Mouse (Mus musculus) fibroblast of lung, adult 2 months (primary cell): Measurements from ENCODE around the gene Sept5.

ENCODE experiments used
- DNase-seq: peaks from one replicate; pipeline ENCODE4 v3.0.0-alpha.2; 2011; ENCODE audit warnings: low read depth

Gene Sept5

GRCm38 (mm10) chr16:18629390-18630231 is at the start of gene Sept5:
Sept5 (minus strand) TSS chr16:18629954.
- no peak for DNase-seq

DNA sequence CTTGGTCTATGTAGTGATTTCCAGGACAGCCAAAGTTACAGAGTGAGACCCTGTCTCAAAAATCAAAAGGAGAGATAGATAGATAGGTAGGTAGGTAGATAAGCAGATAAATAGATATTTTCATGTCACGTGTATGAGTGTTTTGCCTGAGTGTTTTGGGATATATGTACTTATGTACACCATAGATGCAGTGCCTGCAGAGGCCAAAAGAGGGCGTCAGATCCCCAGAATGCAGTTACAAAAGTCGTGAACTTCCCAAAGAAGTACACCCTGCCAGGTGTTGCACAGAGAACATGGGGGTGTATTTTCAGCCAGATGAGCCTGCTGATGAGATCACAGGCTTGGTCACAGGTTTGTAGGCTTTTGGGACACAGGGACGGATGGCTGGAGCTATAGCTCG is 49.4 kb upstream of the Sept5 start:
- no peak for DNase-seq

DNA sequence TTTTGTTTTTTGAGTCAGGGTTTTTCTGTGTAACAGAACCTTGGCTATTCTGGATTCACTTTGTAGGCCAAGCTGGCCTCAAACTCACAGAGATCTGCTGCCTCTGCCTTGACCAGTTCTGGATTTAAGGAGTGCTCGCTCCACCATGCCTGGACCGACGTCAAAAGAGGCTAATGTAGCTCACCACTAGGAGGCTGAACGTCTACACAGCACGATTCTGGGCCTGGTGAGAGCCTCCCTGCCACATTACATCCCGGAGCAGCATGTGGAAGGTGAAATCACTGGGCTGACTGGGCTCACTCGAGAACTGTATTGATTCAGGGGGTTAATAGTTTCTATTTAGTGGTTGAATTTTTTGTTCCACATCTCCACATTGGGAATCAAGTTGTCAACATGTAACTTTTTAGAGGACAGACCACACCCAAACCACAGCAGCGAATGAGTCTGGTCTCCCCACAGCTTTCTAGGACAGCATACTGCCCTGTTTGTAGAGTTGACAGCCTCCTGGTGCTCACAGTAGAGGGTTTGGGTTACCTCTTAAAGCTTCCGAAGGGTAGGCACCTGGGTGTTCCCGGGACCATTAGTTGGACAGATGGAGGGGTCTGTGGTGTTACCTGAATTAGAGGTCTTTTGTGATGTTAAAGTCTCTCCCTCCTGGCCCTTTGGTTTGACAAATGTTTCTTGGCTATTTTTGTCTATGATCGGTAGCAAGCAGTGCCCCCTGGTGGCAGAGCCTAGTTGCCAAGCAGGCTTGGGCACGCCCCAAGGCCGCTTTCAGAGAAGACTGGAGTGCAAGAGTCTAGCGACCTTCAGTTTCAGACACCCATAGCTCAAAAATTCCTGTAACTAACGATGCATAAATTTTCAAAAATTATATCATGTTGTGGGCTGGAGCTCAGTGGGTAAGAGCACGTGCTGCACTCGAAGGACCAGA is 48.3 kb upstream of the Sept5 start:
- DNase-seq = peak; percentile 52

- DNase-seq = no peak
These were observed 43.3 kb upstream of the Sept5 start for GRCm38 (mm10) chr16:18673005-18673404.

- DNase-seq = no peak
These were observed 42.3 kb upstream of the Sept5 start for GRCm38 (mm10) chr16:18672027-18672426.

GRCm38 (mm10) chr16:18669914-18670313 is 40.2 kb upstream of the Sept5 start:
- no peak for DNase-seq

GRCm38 (mm10) chr16:18658597-18658996 is 28.8 kb upstream of the Sept5 start:
- no peak for DNase-seq

DNA sequence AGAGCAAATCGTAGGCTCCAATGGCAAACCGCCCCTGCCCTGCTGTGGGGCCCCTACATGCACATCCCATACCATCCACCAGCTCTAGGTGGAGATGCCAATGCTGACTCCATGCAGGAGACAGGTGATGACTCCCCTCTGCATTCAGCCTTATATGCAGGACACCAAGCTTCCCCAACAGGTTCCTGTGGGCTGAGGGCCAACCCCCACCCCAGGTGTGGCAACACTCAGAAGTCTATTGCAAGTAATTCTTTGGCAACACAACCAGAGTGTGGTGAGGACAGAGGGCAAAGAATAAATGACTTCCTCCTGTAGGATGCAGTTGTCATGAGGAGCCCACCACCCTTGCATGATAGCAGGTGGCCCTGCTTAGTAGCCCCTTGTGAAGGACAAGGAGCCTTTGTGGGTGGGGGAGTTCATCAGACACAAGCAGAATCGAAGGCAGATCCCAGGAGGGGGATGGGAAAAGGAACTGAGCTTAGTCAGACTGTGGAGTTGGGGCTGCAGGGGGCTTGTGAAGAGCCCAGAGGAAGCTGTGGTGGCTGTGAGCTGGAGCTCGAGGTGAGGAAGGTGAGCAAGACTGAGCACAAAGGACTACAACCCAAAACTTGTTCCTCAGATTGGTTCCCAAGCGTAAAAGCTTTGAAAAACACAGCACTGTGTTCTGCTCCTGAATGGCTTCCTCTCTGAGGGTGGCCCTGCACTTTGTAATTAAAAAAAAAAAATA is 25.8 kb upstream of the Sept5 start:
- DNase-seq = no peak

DNA sequence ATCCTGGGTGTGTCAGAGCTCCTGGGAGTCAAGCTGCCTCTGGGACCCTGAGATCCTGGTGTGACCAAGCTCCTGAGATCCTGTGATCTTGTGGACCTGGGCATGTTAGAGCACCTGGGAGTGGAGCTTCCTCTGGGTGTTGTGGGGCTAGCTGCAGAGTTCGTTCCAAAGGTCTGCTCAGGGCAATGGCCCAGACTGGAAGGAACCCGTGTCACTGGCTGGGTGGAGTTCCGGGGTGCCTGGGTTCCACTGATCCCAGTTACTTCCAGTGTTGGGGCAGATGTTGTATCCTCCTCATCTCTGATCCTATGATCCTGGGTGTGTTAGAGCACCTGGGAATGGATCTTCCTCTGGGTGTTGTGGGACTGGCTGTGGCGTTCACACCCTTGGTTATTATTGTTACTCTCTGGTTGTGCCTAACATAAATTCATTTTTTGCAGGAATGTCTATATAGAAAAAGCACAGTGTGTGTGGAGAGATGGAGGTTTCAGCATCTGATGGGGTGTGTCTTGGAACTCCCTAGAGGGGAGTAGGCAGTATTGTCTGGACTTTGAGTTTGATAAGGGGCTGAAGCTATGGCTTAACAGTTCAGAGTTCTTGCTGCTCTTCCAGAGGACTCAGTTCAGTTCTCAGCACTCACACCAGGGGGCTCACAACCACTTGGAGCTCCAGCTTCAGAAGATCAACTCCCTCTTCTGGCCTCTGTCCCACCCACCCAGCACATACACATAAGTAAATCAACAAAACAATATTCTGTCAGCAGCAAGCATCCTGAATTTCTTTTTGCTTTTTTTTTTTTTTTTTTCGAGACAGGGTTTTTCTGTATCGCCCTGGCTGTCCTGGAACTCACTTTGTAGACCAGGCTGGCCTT is 23.8 kb upstream of the Sept5 start:
- no peak for DNase-seq

GRCm38 (mm10) chr16:18649126-18649525 is 19.4 kb upstream of the Sept5 start:
- DNase-seq = no peak

DNA sequence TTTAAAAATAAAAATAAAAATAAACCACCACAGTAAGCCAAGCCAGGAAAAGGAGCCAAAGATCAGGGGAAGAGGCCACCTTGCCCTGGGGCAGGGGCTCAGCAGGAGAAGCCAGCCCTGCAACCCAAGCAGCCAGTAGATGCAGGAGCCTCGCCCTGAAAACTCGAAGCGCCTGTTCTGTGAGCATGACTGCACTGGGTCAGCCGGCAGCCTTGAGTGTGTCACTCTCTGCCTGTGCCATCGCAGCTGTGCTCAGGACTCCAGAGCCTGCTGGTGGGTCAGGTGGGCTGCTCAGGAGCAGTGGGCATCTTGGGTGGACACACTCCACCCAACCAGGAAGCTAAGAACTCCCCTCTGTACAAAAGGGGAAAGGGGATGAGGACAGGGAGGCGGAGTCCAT is 15.6 kb upstream of the Sept5 start:
- DNase-seq = no peak

GRCm38 (mm10) chr16:18644485-18644884 is 14.7 kb upstream of the Sept5 start:
- no peak for DNase-seq

DNA sequence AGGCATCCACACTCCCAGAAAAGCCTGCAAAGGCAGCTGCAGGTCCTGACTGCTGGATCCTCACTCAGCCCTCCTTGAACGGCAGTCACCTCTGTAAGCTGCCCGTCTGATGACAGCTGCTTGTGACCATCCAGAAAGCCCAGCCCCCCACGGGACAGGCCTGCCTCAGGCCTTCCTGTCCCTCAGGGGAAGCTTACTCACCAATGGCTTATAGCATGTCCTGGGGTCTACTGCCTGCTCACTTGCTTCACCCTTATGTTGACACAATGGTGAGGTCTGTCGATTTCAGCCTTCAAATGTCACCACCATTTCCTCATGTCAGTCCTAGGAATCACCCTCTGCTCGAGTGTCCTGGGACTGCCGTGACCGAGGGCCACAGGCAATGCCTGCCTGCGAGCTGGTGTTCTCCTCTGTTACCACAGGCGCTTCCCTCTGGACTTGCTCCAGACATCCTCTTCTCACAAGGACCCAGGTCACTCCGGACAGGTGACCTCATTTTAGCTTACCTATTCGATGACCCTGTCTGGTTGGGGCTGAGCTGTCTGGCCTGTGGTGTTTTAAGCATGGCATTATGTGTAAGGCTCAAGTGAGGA is 13.7 kb upstream of the Sept5 start:
- no peak for DNase-seq

DNA sequence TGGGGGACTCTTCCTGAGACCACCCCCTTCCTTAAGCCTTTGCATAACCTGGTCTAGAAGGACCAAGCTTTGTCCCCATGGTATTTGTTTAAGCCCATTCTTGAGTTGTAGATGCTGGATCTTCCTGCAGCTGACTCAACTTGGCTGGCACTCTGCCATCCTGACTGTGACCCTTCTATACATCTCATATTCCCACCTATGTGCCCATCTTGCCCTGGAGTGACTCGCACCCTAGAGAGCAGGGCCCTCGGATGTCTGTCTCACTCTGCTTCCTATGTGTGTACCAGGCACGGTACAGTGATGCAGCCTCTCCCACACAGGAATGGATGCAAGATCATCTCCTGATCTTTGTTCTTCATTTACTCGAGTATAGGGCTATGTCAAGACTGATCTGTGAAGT is 13.1 kb upstream of the Sept5 start:
- no peak for DNase-seq

- DNase-seq = no peak
These were observed 12.5 kb upstream of the Sept5 start for GRCm38 (mm10) chr16:18642291-18642690.

GRCm38 (mm10) chr16:18639382-18639929 is 9.7 kb upstream of the Sept5 start:
- DNase-seq = no peak

DNA sequence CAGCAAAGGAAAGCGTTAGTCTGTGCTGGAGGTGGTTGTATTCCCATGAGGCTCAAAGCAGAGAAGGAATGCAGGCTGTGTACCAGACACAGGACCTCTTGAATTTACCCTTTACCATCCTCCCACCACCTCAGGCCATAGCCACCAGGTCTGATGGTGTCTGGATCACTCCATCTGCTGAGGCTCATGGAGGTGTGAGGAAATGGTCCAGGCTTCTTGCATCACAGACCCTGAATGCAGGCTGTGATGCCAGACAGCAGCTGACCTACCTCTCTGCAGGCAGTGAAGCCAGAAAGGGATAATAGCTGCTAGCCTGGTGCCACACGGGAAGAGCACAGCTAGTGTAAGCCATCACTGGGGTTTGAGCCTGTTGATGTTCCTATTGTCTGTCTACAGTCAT is 8.6 kb upstream of the Sept5 start:
- DNase-seq = no peak

- DNase-seq = no peak
These were observed 7.0 kb upstream of the Sept5 start for GRCm38 (mm10) chr16:18636804-18637203.

GRCm38 (mm10) chr16:18636401-18636800 is 6.6 kb upstream of the Sept5 start:
- no peak for DNase-seq

- DNase-seq = no peak
These were observed 3.6 kb upstream of the Sept5 start for GRCm38 (mm10) chr16:18633333-18633732.

- DNase-seq = no peak
These were observed 3.1 kb upstream of the Sept5 start for GRCm38 (mm10) chr16:18632816-18633215.
